Mouse (Mus musculus) layer of hippocampus, adult 11-12 months (tissue): ENCODE results near the gene Dus2.
"Not testable (repeated sequence)": the region's sequence is repeated elsewhere in the genome, so short reads cannot be mapped to it uniquely, and the experiment has no call there.

Source experiments
- DNase-seq: peaks from one replicate; pipeline ENCODE4 v3.0.0; 2022; ENCODE audit warnings: low spot score

Gene Dus2

GRCm38 (mm10) chr8:105990856-105991387 is at the start of gene Dus2:
Dus2 (plus strand) TSS chr8:105991337.
- peak; percentile 70 for DNase-seq

- DNase-seq, result no peak
Observed at GRCm38 (mm10) chr8:105942026-105942425, 49.1 kb upstream of the Dus2 start.

- no peak for DNase-seq
Observed at GRCm38 (mm10) chr8:105942542-105942941, 48.6 kb upstream of the Dus2 start.

- peak; percentile 53 for DNase-seq
Observed at GRCm38 (mm10) chr8:105943321-105943739, 47.8 kb upstream of the Dus2 start, which contains the start of gene Lcat. Lcat (minus strand) TSS chr8:105943382.

GRCm38 (mm10) chr8:105949350-105949749 is 41.8 kb upstream of the Dus2 start:
- peak; percentile 54 for DNase-seq

GRCm38 (mm10) chr8:105951057-105951659 is 40.0 kb upstream of the Dus2 start:
- DNase-seq, result peak; percentile 62

- no peak for DNase-seq
Observed at GRCm38 (mm10) chr8:105956556-105956955, 34.6 kb upstream of the Dus2 start.

- no peak for DNase-seq
Observed at GRCm38 (mm10) chr8:105957813-105958212, 33.3 kb upstream of the Dus2 start.

- DNase-seq, result no peak
Observed at GRCm38 (mm10) chr8:105959350-105959749, 31.8 kb upstream of the Dus2 start.

- no peak for DNase-seq
Observed at GRCm38 (mm10) chr8:105961101-105961500, 30.0 kb upstream of the Dus2 start.

- no peak for DNase-seq
Observed at GRCm38 (mm10) chr8:105961536-105961935, 29.6 kb upstream of the Dus2 start.

GRCm38 (mm10) chr8:105964506-105965265 is 26.5 kb upstream of the Dus2 start:
- DNase-seq, result no peak

GRCm38 (mm10) chr8:105965266-105965904 is 25.8 kb upstream of the Dus2 start:
- no peak for DNase-seq

- no peak for DNase-seq
Observed at GRCm38 (mm10) chr8:105965905-105966341, 25.2 kb upstream of the Dus2 start, which contains the start of gene Slc12a4. Slc12a4 (minus strand) TSS chr8:105966097.

GRCm38 (mm10) chr8:105966692-105967311 is 24.3 kb upstream of the Dus2 start:
- no peak for DNase-seq

- DNase-seq, result no peak
Observed at GRCm38 (mm10) chr8:105969367-105969766, 21.8 kb upstream of the Dus2 start.

- no peak for DNase-seq
Observed at GRCm38 (mm10) chr8:105971019-105971720, 20.0 kb upstream of the Dus2 start.

- DNase-seq, result no peak
Observed at GRCm38 (mm10) chr8:105975363-105975762, 15.8 kb upstream of the Dus2 start.

GRCm38 (mm10) chr8:105979325-105979724 is 11.8 kb upstream of the Dus2 start, which contains the start of gene Dpep3:
Dpep3 (minus strand) TSS chr8:105979429.
- DNase-seq, result no peak

GRCm38 (mm10) chr8:105981146-105981545 is 10.0 kb upstream of the Dus2 start:
- no peak for DNase-seq

- not testable (repeated sequence) for DNase-seq
Observed at GRCm38 (mm10) chr8:105983406-105983805, 7.7 kb upstream of the Dus2 start.
